Mouse (Mus musculus) bone marrow, adult 2 months (tissue): Measurements from ENCODE around the gene Wdr18.

Source experiments
- CTCF ChIP-seq: fragments of 200-500 bp; IDR thresholded peaks from 2 replicates; pipeline ENCODE4 v1.5.1; 2011; ENCODE audit warnings: low read length, control low read depth; ENCODE audit not compliant: control insufficient read depth, insufficient read depth
- POLR2A ChIP-seq: fragments of 200-500 bp; IDR thresholded peaks from 2 replicates; pipeline ENCODE4 v1.6.1; 2011; ENCODE audit warnings: low read depth, mild to moderate bottlenecking, control low read depth, low read length, borderline replicate concordance; ENCODE audit not compliant: control insufficient read depth

DNA sequence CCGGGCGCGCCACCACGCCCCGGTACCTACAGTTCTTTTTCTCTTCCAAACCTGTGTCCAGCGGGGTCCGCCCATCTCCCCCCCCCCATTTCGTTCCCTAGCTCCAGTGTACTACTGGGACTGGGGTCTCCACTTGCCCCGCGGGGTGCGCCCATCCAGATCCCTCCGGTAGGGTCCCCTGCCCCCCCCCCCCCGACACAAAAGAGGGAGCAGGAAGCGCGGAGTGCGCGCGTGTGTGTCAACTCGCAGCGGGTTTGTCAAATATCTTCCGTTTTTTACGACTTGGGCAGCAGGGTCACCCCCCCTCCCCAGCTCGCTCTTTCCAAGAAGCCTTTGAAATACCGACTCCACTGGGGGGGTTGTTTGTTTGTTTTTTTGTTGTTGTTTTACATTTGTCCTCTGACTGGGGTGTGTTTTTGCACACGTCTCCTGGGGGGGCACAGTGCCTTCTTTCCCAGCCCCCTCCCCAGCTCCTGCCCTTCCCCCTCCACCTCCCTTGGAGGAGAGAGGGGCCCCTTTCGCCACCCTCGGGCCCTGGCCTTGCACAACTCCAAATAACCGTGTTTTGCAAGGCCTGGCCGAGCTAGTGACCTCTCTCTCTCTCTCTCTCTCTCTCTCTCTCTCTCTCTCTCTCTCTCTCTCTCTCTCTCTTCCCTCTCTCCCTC, 31.8 kb upstream of the Wdr18 start:
- TF ChIP-seq CTCF (no peak), POLR2A (0 out of 2 replicates have a peak, but pooled peaks have one; percentile 7)
